Mouse (Mus musculus) frontal cortex, postnatal 36 days (tissue): ENCODE data around the gene Fbxo48.

Experiments
- DNase-seq, 2 experiments: peaks; one replicate each; pipeline ENCODE4 v3.0.0; 2022; ENCODE audit warnings: low spot score in 2 of 2

Gene Fbxo48

GRCm38 (mm10) chr11:16950976-16951760 is at the start of gene Fbxo48:
Gene Fbxo48, plus strand, starts transcription at chr11:16951375.
- DNase-seq: peak; percentile 93 to 96

DNA sequence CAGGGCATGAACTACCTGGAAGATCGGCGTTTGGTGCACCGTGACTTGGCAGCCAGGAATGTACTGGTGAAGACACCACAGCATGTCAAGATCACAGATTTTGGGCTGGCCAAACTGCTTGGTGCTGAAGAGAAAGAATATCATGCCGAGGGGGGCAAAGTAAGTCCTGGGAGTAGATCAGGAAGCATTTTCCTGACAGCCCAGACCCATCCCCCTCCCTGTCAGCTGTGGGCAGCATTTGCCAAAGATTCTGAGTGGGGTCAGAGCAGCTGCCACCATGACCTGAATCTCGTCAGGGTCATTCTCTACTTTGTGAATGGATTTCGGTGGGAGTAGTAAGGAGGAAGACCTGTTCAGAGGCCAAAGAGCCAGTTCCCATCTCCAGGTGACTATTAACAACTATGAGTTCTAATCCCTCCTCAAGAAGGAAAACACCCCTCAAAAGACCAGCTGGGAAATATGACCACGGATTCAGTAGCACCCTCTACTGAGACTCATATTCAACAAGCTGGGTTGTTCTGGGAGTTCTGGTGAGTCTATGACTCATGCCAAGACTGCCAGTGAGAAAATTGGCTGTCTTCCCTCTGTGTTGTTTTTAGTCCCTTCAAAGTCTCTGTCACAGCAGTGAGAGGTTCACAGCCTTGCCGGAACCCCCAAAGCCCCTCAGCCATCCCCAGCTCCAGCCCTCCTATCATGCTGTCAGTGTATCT is 46.7 kb upstream of the Fbxo48 start:
- peak in 1 of 2 experiments; percentile 57 for DNase-seq

DNA sequence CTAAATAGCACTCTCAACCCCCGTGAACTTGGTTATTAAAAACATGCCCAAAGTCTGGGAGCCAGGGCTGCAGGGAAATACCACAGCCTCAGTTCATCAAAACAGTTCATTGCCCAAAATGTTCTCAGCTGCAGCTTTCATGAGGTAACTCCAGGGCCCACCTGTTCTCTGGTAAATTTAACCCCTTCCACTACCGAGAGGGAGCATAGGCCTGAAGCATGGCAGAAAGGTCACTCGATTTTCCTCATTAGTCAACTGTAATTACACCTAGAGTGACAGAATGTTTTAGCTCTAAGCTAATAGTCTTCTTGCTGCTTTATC is 46.2 kb upstream of the Fbxo48 start:
- peak in 1 of 2 experiments; percentile 33 for DNase-seq

DNA sequence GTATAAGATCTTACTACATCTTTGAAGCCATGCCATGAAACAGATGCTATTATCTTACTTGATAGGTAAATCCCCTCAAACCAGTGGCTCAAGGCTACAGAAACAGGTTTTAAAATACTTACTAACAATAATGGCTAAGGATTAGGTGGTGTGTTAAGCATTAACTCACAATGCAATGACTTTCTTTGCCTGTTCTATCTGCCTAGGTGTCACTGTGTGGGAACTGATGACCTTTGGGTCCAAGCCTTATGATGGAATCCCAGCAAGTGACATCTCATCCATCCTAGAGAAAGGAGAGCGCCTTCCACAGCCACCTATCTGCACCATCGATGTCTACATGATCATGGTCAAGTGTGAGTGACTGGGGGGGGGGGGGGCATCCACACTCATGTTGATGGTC is 44.6 kb upstream of the Fbxo48 start:
- DNase-seq: no peak

GRCm38 (mm10) chr11:16907517-16908129 is 43.6 kb upstream of the Fbxo48 start:
- no peak for DNase-seq

DNA sequence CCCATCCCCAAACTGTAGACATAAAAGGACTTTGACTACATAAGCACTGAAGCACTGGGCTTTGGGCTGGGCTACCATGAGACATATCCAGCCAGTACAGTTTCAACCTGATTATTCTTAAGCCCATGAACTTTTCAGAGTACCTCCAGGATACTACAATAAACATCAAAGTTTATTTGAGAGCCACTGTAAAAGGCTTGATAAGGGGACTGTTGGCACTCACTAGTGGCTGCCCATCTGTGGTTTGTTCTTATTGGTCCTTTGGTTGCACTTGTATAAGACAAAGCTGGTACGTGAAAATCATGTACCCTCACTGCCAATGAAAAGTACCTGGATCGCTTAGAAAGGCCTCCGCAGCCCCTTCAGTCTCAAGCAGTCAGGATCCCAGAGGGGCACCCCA is 36.4 kb upstream of the Fbxo48 start:
- no peak for DNase-seq

- no peak for DNase-seq
Measured at GRCm38 (mm10) chr11:16915850-16916249, 35.3 kb upstream of the Fbxo48 start.

DNA sequence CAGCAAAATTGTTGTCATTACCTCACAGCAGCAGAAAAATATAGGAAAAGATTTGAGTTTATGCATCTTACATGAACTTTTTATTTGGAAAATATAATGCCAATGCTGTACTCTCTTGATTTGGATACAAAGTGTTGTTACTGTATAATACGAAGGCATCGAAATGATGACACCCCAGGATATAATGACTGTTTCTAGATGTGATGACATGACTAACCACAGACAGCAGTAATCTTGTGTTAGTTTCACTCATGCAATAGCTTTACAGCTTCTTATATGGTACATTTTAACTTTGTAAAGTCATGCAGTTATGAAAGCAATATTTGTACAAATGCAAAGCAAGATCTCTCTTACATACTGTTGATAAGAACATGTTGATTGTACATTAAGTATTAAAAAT is 33.7 kb upstream of the Fbxo48 start:
- DNase-seq: no peak

GRCm38 (mm10) chr11:16932159-16932558 is 19.0 kb upstream of the Fbxo48 start:
- DNase-seq: no peak

DNA sequence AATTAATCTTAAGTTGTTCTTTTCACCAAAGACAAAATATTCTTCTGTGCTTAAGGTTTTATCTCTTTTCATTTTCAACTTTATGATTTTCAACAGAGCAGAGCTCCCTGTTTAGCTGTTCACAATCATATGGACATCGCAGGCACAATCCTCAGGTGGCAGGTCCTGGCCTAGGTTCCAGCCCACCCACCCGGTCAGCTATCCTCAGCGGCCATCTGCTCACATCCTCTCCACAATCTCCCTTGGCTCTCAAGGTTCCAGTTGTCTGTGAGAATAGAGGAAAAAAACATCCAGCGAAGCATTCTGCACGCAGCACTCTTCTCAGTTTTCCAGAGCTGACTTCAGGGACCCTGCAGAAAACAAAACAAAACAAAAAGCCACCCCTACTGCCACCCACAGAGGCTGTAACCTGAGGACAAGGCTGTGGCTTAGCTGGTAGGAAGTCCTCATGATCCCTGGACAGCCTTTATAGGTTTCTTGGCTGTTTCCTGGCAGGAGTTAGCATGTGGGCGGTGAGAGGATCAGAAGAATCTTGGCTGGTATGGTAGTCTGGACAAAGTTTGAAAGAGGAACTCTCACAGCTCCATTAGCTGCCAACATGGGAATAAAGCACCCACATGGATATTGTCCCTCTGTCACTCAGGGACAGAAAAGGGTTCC is 15.5 kb upstream of the Fbxo48 start:
- peak in 1 of 2 experiments; percentile 33 for DNase-seq

GRCm38 (mm10) chr11:16941103-16941793 is 9.9 kb upstream of the Fbxo48 start:
- peak in 1 of 2 experiments; percentile 22 for DNase-seq

GRCm38 (mm10) chr11:16941973-16942452 is 9.2 kb upstream of the Fbxo48 start:
- DNase-seq: no peak

GRCm38 (mm10) chr11:16943016-16943415 is 8.2 kb upstream of the Fbxo48 start:
- no peak for DNase-seq

DNA sequence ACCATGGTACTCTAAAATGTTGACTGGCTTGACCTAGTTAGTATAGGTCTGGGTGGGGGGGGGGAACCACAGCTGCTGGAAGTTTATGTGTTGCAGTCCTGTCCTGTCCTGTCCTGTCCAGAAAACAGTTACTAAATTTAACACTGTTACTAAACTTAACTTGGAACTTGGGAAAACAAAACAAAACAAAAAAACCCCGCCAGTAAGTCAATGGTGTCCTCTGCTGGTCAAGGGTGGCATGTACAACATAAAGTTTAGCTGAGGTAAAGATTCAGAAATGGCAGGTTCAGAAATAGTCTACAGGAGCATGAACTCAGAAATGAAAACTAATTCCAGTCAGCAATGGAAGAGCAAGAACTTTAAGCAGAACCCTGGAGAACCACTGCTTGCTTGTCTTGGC is 2.4 kb upstream of the Fbxo48 start:
- peak in 1 of 2 experiments; percentile 30 for DNase-seq

- DNase-seq: no peak
Measured at GRCm38 (mm10) chr11:16950226-16950975, 774 bp upstream of the Fbxo48 start.

DNA sequence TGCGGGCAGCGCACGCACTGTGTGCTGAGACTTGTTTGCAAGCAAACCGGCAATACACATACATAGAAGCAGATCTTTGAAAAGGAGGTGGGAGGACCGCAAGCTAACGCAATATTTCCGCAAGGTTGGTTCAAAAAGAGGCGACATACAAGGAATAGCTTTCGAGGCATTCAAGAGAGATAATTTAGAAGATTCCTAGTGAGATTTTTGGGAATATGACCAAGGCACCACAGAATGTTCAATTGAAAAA is 511 bp downstream of the Fbxo48 start:
- DNase-seq: no peak

GRCm38 (mm10) chr11:16956115-16956862 is 5.1 kb downstream of the Fbxo48 start:
- DNase-seq: no peak

DNA sequence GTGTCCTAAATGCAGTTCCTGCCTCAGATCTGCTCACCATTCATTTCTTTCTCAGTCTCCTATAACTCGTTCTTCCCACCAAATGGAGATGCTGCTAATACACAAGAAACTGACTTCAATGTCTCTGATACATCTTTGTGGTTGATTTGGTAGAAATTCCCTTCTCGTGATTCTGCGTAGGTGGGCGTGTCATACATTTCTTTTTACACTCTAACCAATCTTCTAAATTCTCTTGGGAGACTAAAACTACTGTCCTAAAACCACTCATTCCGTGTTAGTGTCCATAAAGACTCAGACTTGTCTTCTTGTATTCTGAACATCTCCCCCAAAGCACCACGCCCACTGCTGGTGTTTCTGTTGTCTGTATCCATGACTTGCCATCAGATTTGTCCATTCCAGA is 5.9 kb downstream of the Fbxo48 start:
- no peak for DNase-seq

DNA sequence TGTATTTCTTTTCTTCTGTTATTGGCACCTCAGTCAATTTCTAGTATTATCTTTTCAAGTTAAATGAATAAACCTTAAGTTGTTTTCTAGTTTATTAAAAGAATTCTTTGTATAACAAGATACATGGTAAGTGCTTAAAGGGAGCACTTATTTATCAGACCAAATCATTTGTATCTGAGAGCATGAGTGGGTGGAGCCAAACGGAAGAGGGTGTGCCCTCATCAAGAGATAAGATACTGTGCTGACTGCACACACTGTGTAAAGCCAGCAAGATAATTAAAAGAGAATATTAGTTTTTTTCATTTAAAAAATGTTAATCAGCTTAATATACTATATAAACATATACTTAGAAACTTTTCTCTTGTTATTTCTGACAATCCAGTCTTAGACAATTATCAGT is 7.3 kb downstream of the Fbxo48 start:
- no peak for DNase-seq

DNA sequence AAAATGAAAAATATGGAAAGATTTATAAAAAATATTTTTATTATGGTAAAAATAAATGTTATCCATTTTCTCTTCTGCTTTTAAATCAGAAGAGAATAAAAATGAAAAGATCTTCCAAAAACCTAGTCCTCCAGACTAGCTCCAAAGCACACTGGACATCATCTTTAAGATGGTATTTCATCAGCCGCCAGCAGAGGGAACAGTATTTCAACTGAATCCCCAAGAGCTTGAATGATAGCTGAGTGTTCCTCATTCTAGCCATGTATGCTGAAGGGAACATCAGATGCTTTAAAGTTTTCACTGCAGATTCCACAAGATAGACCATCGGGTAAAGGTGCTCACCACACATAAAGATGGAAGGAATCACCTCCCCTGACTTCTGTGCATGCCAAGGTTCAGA is 16.6 kb downstream of the Fbxo48 start:
- peak; percentile 17 to 66 for DNase-seq
